Mouse (Mus musculus): ENCODE data around the gene Oscar.

GRCm38 (mm10) chr7:3594686-3595085 lies 21.3 kb downstream of the Oscar start:
- no peak for TF ChIP-seq POLR2A (IDR thresholded peaks at IDR 0.05; ENCODE audit: insufficient read length, low read depth)
- no peak for TF ChIP-seq MAX (IDR thresholded peaks at IDR 0.05; ENCODE audit: low read depth)
- TF ChIP-seq TCF12 (IDR thresholded peaks at IDR 0.05; ENCODE audit: insufficient read depth, poor library complexity, severe bottlenecking), result no peak
- no peak for TF ChIP-seq TCF3 (IDR thresholded peaks at IDR 0.05; ENCODE audit: insufficient read length, low read depth)
